In the genomic region with DNA sequence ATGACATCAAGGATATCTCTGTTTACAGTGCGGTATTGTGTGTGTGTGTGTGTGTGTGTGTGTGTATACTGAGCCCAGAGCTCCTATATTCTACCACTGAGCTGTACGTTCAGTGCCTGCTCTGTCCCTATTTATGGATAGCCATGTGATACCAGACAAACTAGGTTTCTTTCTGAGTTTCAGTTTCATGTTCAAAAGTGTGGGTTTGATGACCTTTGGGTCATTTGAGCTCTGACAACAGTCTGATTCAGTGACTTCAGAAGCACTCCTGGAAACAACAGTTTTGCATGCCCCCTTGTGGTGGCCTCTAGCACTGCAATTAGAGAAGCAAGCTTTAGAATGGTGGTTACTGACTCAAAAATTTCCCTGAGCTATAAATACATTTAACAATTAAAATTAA, we compare ENCODE assay signal across 8 mouse cellular contexts. TPM values are rescaled to one million over a fixed set of nuclear protein-coding genes. Genes with fewer than 3 reads are reported as not detected.
DNase-seq lines count a peak whose midpoint lies in the region; ATAC-seq lines count a peak whose summit lies in the region.

No protein-coding gene starts in this region.

- H3K36me3 ChIP-seq in midbrain, embryonic 14.5 days (ENCODE audit: control insufficient read depth, insufficient read depth, low read length) = no peaks in the 10 kb centered on the region
- no peaks in the 10 kb centered on the region for H3K36me3 ChIP-seq in midbrain, embryonic 16.5 days (ENCODE audit: control insufficient read depth, insufficient read depth, low read length)
- H3K36me3 ChIP-seq in forebrain, embryonic 15.5 days = no peaks in the 10 kb centered on the region

- 94% methylated on average over 2 of the region's 2 CpGs for whole genome bisulfite sequencing in midbrain, embryonic 14.5 days
- 90% methylated on average over 2 of the region's 2 CpGs for WGBS in midbrain, embryonic 16.5 days
- 89% methylated on average over 2 of the region's 2 CpGs for WGBS in forebrain, embryonic 15.5 days

- H3K4me3 ChIP-seq in midbrain, embryonic 14.5 days (replicated peaks; ENCODE audit: low read depth, low read length) = no peak overlapping the region
- H3K4me3 ChIP-seq in midbrain, embryonic 16.5 days (ENCODE audit: low read depth, low read length) = no peak overlapping the region
- no peak overlapping the region for H3K4me3 ChIP-seq in forebrain, embryonic 15.5 days

- no peak overlapping the region for H3K27ac ChIP-seq in midbrain, embryonic 14.5 days (replicated peaks; ENCODE audit: low read depth, low read length)
- no peak overlapping the region for H3K27ac ChIP-seq in midbrain, embryonic 16.5 days (ENCODE audit: low read length)
- H3K27ac ChIP-seq in forebrain, embryonic 15.5 days (replicated peaks) = no peak overlapping the region

- no peak overlapping the region for H3K4me2 ChIP-seq in midbrain, embryonic 14.5 days (ENCODE audit: low read length)
- no peak overlapping the region for H3K4me2 ChIP-seq in midbrain, embryonic 16.5 days (ENCODE audit: low read length)
- no peak overlapping the region for H3K4me2 ChIP-seq in forebrain, embryonic 15.5 days (replicated peaks)

- no peaks in the 10 kb centered on the region for H3K9me3 ChIP-seq in midbrain, embryonic 14.5 days (ENCODE audit: control insufficient read depth, low read length)
- no peaks in the 10 kb centered on the region for H3K9me3 ChIP-seq in midbrain, embryonic 16.5 days (replicated peaks; ENCODE audit: control insufficient read depth, low read length, poor library complexity, severe bottlenecking)
- no peaks in the 10 kb centered on the region for H3K9me3 ChIP-seq in forebrain, embryonic 15.5 days

- ATAC-seq in midbrain, embryonic 14.5 days (ENCODE audit: low FRiP score, low TSS enrichment) = 0 out of 2 replicates have a peak, but pooled peaks have one; percentile 53
- no peak for ATAC-seq in midbrain, embryonic 16.5 days
- ATAC-seq in forebrain, embryonic 15.5 days (replicated peaks) = 0 out of 2 replicates have a peak, but pooled peaks have one; percentile 51
- ATAC-seq in inflammation-experienced regulatory T-cells, adult 6 months = peak; percentile 91

- no peak overlapping the region for H3K9ac ChIP-seq in midbrain, embryonic 14.5 days (replicated peaks; ENCODE audit: low read length)
- H3K9ac ChIP-seq in midbrain, embryonic 16.5 days (ENCODE audit: low read depth, low read length) = no peak overlapping the region
- no peak overlapping the region for H3K9ac ChIP-seq in forebrain, embryonic 15.5 days (replicated peaks)

- no peaks in the 10 kb centered on the region for H3K27me3 ChIP-seq in midbrain, embryonic 14.5 days (ENCODE audit: control insufficient read depth, insufficient read depth, low read length)
- H3K27me3 ChIP-seq in midbrain, embryonic 16.5 days (ENCODE audit: control insufficient read depth, insufficient read depth, low read depth, low read length) = no peaks in the 10 kb centered on the region
- no peaks in the 10 kb centered on the region for H3K27me3 ChIP-seq in forebrain, embryonic 15.5 days

- DNase-seq in midbrain, embryonic 14.5 days = peak; percentile 88
- DNase-seq in c-Kit-positive CD71-positive TER-119-positive erythroid progenitor cells, embryonic 14.5 days (ENCODE audit: low spot score) = peak; percentile 74
- DNase-seq in left cerebral cortex, adult 8-10 months (ENCODE audit: low spot score in 2 of 2) = peak; percentile 29 to 62
- peak; percentile 82 for DNase-seq in mesoderm, embryonic 11.5 days (ENCODE audit: low read depth, low spot score)
- peak; percentile 74 to 89 for DNase-seq in spleen, postnatal 4 days (ENCODE audit: low spot score in 2 of 2)

- no peaks in the 10 kb centered on the region; the same call in 1 of the 2 replicates for H3K4me1 ChIP-seq in midbrain, embryonic 14.5 days (ENCODE audit: control insufficient read depth, insufficient read depth, low read length)
- H3K4me1 ChIP-seq in midbrain, embryonic 16.5 days (ENCODE audit: control insufficient read depth, insufficient read depth, low read length) = no peaks in the 10 kb centered on the region
- no peaks in the 10 kb centered on the region for H3K4me1 ChIP-seq in forebrain, embryonic 15.5 days

RNA-seq across cellular contexts. Expression of a gene that starts 50.9 kb away (rescaled TPM):
- polyA plus RNA-seq in midbrain, embryonic 14.5 days (2014; fragmentation: Nextera tagmentation; extraction: Ambion mirVana) = 40.4 and 54.8 TPM in 2 replicates
- 32.9 and 39.2 TPM in 2 replicates for polyA plus RNA-seq in midbrain, embryonic 16.5 days (2015; fragmentation: Nextera tagmentation; extraction: Ambion mirVana)
- 45.3 and 45.9 TPM in 2 replicates for polyA plus RNA-seq in forebrain, embryonic 15.5 days (2015; fragmentation: Nextera tagmentation; extraction: Ambion mirVana)
- 10 to 100 TPM; 17.7 to 19.1 (median 18.4) TPM for polyA plus RNA-seq in inflammation-experienced regulatory T-cells, adult 6 months (2017; shearing (Covaris generic))
- 10 to 100 TPM; 26.7 to 40.7 (median 30.1) TPM for total RNA-seq in left cerebral cortex, adult 8-10 months (2022)

RNA-seq across cellular contexts. Expression of a gene that starts 56.4 kb away (rescaled TPM):
- polyA plus RNA-seq in midbrain, embryonic 14.5 days (2014; fragmentation: Nextera tagmentation; extraction: Ambion mirVana) = 17.1 and 17.4 TPM in 2 replicates
- 8.6 and 9.4 TPM in 2 replicates for polyA plus RNA-seq in midbrain, embryonic 16.5 days (2015; fragmentation: Nextera tagmentation; extraction: Ambion mirVana)
- polyA plus RNA-seq in forebrain, embryonic 15.5 days (2015; fragmentation: Nextera tagmentation; extraction: Ambion mirVana) = 15.6 and 17.4 TPM in 2 replicates
- 1 to 10 TPM; 2.4 to 4.5 (median 4.1) TPM for polyA plus RNA-seq in inflammation-experienced regulatory T-cells, adult 6 months (2017; shearing (Covaris generic))
- 100 to 1,000 TPM; 189 to 264 (median 200) TPM for total RNA-seq in left cerebral cortex, adult 8-10 months (2022)
